Mouse (Mus musculus): ENCODE results near the gene Dtd1. TPM values are rescaled to one million over a fixed set of nuclear protein-coding genes. Genes with fewer than 3 reads are reported as not detected.

Gene Dtd1
- total and polyA plus RNA-seq, 3 experiments: 32.5 to 36.0 TPM; not detected in 1

GRCm38 (mm10) chr2:144719294-144719693 is 119.6 kb downstream of the Dtd1 start:
- Histone ChIP-seq H3K9me3 (replicated peaks; ENCODE audit: insufficient read depth, low read length) (no peaks in the 10 kb centered on the region), H3K4me1 (ENCODE audit: control insufficient read depth in 1 of 2, insufficient read depth in 2 of 2, low read length in 2 of 2) (no peaks in the 10 kb centered on the region), H3K36me3 (ENCODE audit: control insufficient read depth in 1 of 2, insufficient read depth in 2 of 2, low read length in 2 of 2) (no peaks in the 10 kb centered on the region), H3K4me3 (ENCODE audit: control insufficient read depth in 1 of 2, insufficient read depth in 1 of 2, low read depth in 2 of 2, low read length in 2 of 2) (no peak overlapping the region), H3K79me2 (ENCODE audit: control insufficient read depth, insufficient read depth, low read length, poor library complexity) (no peaks in the 10 kb centered on the region), H3K9ac (ENCODE audit: control insufficient read depth, low read depth, low read length, poor library complexity, severe bottlenecking) (no peak overlapping the region), H3K27ac (ENCODE audit: control insufficient read depth, low read depth, low read length) (no peak overlapping the region), H3K27me3 (ENCODE audit: control insufficient read depth in 1 of 2, insufficient read depth in 2 of 2, low read length in 2 of 2) (no peaks in the 10 kb centered on the region)
- TF ChIP-seq TAL1 (IDR thresholded peaks at IDR 0.05; ENCODE audit: low read length): no peak
- no peak for TF ChIP-seq NRF1 (IDR thresholded peaks at IDR 0.05; ENCODE audit: insufficient read depth, low read depth, low read length, poor library complexity, severe bottlenecking)
- TF ChIP-seq CHD1 (IDR thresholded peaks at IDR 0.05; ENCODE audit: low read depth, low read length): no peak
- no peak for TF ChIP-seq EP300 (IDR thresholded peaks at IDR 0.05; ENCODE audit: low read depth in 1 of 2, low read length in 2 of 2)
- no peak for DNase-seq (ENCODE audit: low read depth, low spot score)

GRCm38 (mm10) chr2:144719718-144720117 is 120.0 kb downstream of the Dtd1 start:
- TF ChIP-seq TAL1 (IDR thresholded peaks at IDR 0.05; ENCODE audit: low read length) (no peak), MXI1 (IDR thresholded peaks at IDR 0.05; ENCODE audit: low read depth, low read length) (no peak), ZKSCAN1 (IDR thresholded peaks at IDR 0.05; ENCODE audit: low read depth, low read length) (no peak), ZC3H11A (IDR thresholded peaks at IDR 0.05; ENCODE audit: low read depth, low read length) (no peak), UBTF (IDR thresholded peaks at IDR 0.05; ENCODE audit: borderline replicate concordance, insufficient read depth, low read depth, low read length) (no peak), MAZ (IDR thresholded peaks at IDR 0.05; ENCODE audit: low read depth, low read length) (no peak)
- H3K27ac ChIP-seq (ENCODE audit: control insufficient read depth, low read depth, low read length): no peak overlapping the region

GRCm38 (mm10) chr2:144720407-144720959 is 120.8 kb downstream of the Dtd1 start:
- Histone ChIP-seq H3K36me3 (ENCODE audit: control insufficient read depth in 1 of 2, insufficient read depth in 2 of 2, low read length in 2 of 2) (no peaks in the 10 kb centered on the region), H3K27ac (ENCODE audit: control insufficient read depth, low read depth, low read length) (no peak overlapping the region), H3K79me2 (ENCODE audit: control insufficient read depth, insufficient read depth, low read length, poor library complexity) (no peaks in the 10 kb centered on the region), H3K9me3 (replicated peaks; ENCODE audit: insufficient read depth, low read length) (no peaks in the 10 kb centered on the region), H3K4me1 (ENCODE audit: control insufficient read depth in 1 of 2, insufficient read depth in 2 of 2, low read length in 2 of 2) (no peaks in the 10 kb centered on the region), H3K9ac (ENCODE audit: control insufficient read depth, low read depth, low read length, poor library complexity, severe bottlenecking) (no peak overlapping the region), H3K27me3 (ENCODE audit: control insufficient read depth in 1 of 2, insufficient read depth in 2 of 2, low read length in 2 of 2) (no peaks in the 10 kb centered on the region), H3K4me3 (ENCODE audit: control insufficient read depth in 1 of 2, insufficient read depth in 1 of 2, low read depth in 2 of 2, low read length in 2 of 2) (no peak overlapping the region)
- no peak for TF ChIP-seq MXI1 (IDR thresholded peaks at IDR 0.05; ENCODE audit: low read depth, low read length)
- no peak for TF ChIP-seq UBTF (IDR thresholded peaks at IDR 0.05; ENCODE audit: borderline replicate concordance, insufficient read depth, low read depth, low read length)
- no peak for TF ChIP-seq GABPA (IDR thresholded peaks at IDR 0.05; ENCODE audit: low read depth, low read length)
- no peak for TF ChIP-seq GATA1 (IDR thresholded peaks at IDR 0.05; ENCODE audit: low read depth, low read length)
- no peak for TF ChIP-seq ZC3H11A (IDR thresholded peaks at IDR 0.05; ENCODE audit: low read depth, low read length)
- DNase-seq (ENCODE audit: low read depth, low spot score): no peak

More at GRCm38 (mm10) chr2:144719718-144720117, 120.0 kb downstream of the Dtd1 start:
- Histone ChIP-seq H3K9ac (ENCODE audit: control insufficient read depth, low read depth, low read length, poor library complexity, severe bottlenecking) (no peak overlapping the region), H3K27me3 (ENCODE audit: control insufficient read depth in 1 of 2, insufficient read depth in 2 of 2, low read length in 2 of 2) (no peaks in the 10 kb centered on the region), H3K4me3 (ENCODE audit: control insufficient read depth in 1 of 2, insufficient read depth in 1 of 2, low read depth in 2 of 2, low read length in 2 of 2) (no peak overlapping the region), H3K9me3 (replicated peaks; ENCODE audit: insufficient read depth, low read length) (no peaks in the 10 kb centered on the region), H3K4me1 (ENCODE audit: control insufficient read depth in 1 of 2, insufficient read depth in 2 of 2, low read length in 2 of 2) (no peaks in the 10 kb centered on the region), H3K36me3 (ENCODE audit: control insufficient read depth in 1 of 2, insufficient read depth in 2 of 2, low read length in 2 of 2) (no peaks in the 10 kb centered on the region), H3K79me2 (ENCODE audit: control insufficient read depth, insufficient read depth, low read length, poor library complexity) (no peaks in the 10 kb centered on the region)
- no peak for DNase-seq (ENCODE audit: low read depth, low spot score)

Measured in MEL (cell line).